Mouse (Mus musculus) small intestine, adult 10 weeks (tissue): ENCODE results near the gene Dnajc30. TPM values are rescaled to one million over a fixed set of nuclear protein-coding genes. Genes with fewer than 3 reads are reported as not detected.

Experiments used
- polyA plus RNA-seq: library from polyadenylated mRNA; stranded (reverse); fragments of 350-450 nt; fragmentation: Illumina TruSeq; extraction: RNeasy Lipid Tissue Mini Kit (QIAGEN cat#74804); gene quantifications from one replicate; pipeline ENCODE4 v1.2.3, GENCODE M21; 2014; ENCODE audit warnings: low replicate concordance

Gene Dnajc30
- 7.3 TPM for polyA plus RNA-seq

GRCm38 (mm10) chr5:135063629-135064381, at the start of gene Dnajc30:
Dnajc30 (plus strand) TSS chr5:135064202.

DNA sequence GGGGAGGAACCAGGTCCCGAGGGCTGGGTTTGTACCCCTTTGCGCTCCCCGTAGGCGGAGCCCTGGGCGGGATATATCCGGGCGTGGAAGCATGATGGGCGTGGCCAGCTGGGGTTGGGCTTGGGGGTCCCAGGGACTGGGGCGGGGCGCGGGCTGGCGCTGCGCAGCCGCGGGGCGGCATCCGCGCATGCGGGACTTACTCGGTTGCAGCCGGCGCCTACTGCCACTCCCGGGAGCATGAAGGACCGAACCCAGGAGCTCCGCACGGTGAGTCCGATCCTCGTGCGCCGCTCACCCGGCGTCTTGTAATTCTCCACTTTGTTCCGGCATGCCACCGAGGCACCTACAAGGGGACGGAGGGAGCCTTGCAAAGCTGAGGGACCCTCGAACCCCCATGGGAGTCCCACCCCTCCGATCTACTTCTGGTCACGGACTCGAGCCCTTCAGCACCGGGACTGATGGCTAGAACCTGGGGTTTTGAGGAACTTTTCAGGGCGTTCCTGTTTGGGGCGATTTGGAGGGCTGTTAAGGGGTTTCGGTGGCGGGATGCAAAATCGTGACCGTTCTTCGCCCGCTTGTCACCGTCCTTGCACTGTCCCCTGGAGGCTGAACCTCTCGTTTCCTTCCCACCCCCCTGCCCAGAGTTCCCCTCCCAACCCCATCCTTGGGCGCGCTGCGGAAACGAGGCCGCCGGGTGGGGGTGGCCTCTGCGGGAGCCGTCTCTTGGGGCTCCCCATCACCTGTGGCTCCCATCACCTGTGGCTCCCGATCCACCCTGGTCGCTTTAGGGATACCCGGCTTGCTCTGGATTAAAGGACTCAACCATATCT, 40.4 kb upstream of the Dnajc30 start, which contains the start of gene Stx1a:
Gene Stx1a (plus strand): TSS at position 139 of the 830 bp plus-strand sequence.

DNA sequence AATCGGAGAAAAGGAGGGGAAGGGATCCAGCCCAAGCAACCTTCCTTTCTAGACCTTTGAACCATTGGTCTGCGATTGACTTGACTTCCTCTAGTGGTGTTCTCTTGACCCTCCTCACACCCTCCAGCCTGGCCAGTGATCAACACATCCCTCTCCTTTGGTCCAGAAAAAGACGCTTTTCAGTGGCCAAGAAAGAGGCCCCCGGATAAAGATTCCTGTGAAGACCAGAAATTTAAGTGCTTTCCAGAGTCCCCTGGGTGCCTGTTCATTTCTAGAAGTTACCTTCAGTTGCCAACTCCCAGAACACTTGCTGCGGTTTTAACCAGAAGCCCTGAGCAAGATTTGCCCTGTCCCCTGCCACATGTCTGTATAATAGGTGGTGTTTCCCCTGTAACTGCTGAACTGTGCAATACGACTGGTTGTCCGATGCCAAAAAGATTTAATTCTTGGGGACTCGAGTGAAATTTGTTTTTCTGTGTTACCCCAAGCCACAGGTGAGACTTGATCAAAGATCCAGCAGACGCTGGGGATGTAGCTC, 976 bp downstream of the Dnajc30 start, which contains the start of gene Bud23:
Gene Bud23 (minus strand): TSS at position 51 of the 538 bp plus-strand sequence.

DNA sequence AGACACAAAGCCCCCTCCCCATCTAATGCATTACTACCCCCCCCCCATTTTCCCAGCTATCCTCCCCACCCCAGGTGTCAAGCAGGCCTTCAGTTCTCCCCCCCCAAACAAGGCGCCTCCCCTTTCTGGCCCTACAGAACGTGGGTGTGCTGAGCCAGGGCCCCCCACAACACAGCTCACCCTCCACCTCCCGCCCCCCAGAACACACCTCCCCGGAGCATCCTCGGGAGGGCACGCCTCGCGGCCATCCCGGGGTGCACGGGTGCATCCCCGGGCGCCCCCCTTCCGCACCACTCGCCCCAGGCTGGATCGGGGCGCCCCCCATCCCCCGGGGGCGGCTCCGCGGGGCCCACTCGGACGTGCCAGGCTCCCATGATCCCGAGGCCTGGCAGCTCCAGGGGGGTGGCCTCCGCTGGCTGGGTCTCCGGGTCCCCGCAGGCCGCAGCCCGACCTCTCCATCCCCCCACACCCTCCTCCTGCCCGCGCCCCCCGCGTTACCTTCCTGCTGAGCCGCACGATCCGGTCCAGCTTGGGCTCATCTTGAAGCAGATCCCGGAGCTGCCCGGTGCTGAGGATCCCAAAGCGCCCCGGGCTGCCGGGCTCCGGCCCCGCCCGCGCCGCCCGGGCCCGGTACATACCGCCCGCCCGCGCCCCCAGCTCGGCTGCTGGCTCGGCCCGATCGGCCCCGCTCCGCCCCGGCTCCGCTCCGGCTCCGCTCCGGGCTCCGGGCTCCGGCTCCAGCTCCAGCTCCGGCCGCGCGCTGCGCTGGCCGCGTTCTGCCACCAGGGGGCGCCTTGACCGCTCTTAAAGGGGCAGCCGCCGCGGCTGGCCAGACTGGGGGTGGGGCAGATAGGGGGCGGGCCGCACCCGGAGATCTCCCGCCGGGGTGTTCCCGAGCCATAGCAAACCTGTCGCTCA, 13.8 kb downstream of the Dnajc30 start, which contains the start of gene Vps37d:
Gene Vps37d (minus strand): TSS at position 703 of the 918 bp plus-strand sequence.

DNA sequence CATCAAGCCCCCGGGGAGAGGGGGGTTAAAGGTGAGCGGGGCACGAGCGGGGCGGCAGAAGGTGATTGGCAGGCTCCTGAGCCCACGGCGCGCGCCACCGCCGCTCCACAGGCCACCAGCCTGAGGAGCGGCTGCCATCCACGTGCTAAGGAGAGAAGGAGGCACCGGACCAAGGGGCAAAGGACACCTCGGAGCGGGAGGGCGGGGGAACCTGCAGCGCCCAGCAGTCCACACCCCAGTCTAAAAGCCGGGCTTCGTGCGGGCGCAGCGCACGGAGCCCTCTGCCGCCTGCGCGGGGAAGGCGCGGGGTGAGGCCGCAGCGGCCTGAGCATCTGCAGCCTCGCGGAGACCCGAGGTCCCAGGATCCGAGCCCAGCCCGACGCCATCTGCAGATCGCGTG, 25.7 kb downstream of the Dnajc30 start, which contains the start of gene Mlxipl:
Gene Mlxipl (plus strand): TSS at position 238 of the 400 bp plus-strand sequence.

Other genes with a start within 250 kb of the Dnajc30 start
- gene Tmem270, start 157.5 kb upstream of the Dnajc30 start, polyA plus RNA-seq: not detected
- gene Cldn13, start 148.7 kb upstream of the Dnajc30 start, polyA plus RNA-seq: not detected
- gene Mettl27, start 131.8 kb upstream of the Dnajc30 start, polyA plus RNA-seq: 4.4 TPM
- 1.6 TPM for gene Cldn4, start 117.3 kb upstream of the Dnajc30 start, polyA plus RNA-seq
- gene Cldn3, start 78.0 kb upstream of the Dnajc30 start, polyA plus RNA-seq: 0.71 TPM
- gene Abhd11, start 55.0 kb upstream of the Dnajc30 start, polyA plus RNA-seq: 3.7 TPM
- gene Stx1a, start 40.7 kb upstream of the Dnajc30 start, polyA plus RNA-seq: not detected
- gene Bud23, start 757 bp downstream of the Dnajc30 start, polyA plus RNA-seq: 8.2 TPM
- gene Vps37d, start 14.1 kb downstream of the Dnajc30 start, polyA plus RNA-seq: not detected
- 13.9 TPM for gene Mlxipl, start 25.7 kb downstream of the Dnajc30 start, polyA plus RNA-seq
- gene Tbl2, start 85.5 kb downstream of the Dnajc30 start, polyA plus RNA-seq: 4.8 TPM
- gene Bcl7b, start 104.1 kb downstream of the Dnajc30 start, polyA plus RNA-seq: 5.6 TPM
- 27.7 TPM for gene Baz1b, start 123.1 kb downstream of the Dnajc30 start, polyA plus RNA-seq
- gene Fzd9, start 187.0 kb downstream of the Dnajc30 start, polyA plus RNA-seq: not detected